Mouse (Mus musculus) midbrain, embryonic 16.5 days (tissue): ENCODE measurements around the gene Tll2. TPM values are rescaled to one million over a fixed set of nuclear protein-coding genes. Genes with fewer than 3 reads are reported as not detected.

Experiments used
- ATAC-seq: fragments of 200-750 bp; cut with Nextera tagmentation; 2 replicates; pipeline ENCODE4 v1.8.0; 2017; ENCODE audit warnings: moderate TSS enrichment
- H3K27ac ChIP-seq: fragments of 300-500 bp; sonication (generic); 2 replicates; pipeline ENCODE4 v1.5.1; 2014; ENCODE audit warnings: mild to moderate bottlenecking, low read length, mixed read lengths
- H3K27me3 ChIP-seq: fragments of 300-500 bp; sonication (generic); 2 replicates; pipeline ENCODE4 v1.6.1; 2014; ENCODE audit warnings: low read depth, low read length, mixed read lengths; ENCODE audit not compliant: control insufficient read depth, insufficient read depth
- H3K36me3 ChIP-seq: fragments of 300-500 bp; sonication (generic); 2 replicates; pipeline ENCODE4 v1.6.1; 2014; ENCODE audit warnings: mild to moderate bottlenecking, low read length, moderate library complexity, mixed read lengths; ENCODE audit not compliant: control insufficient read depth, insufficient read depth
- H3K4me1 ChIP-seq: fragments of 300-500 bp; sonication (generic); 2 replicates; pipeline ENCODE4 v1.6.1; 2014; ENCODE audit warnings: mild to moderate bottlenecking, low read length, mixed read lengths; ENCODE audit not compliant: control insufficient read depth, insufficient read depth
- H3K4me2 ChIP-seq: fragments of 300-500 bp; sonication (generic); 2 replicates; pipeline ENCODE4 v1.6.1; 2014; ENCODE audit warnings: mild to moderate bottlenecking, low read length, mixed read lengths
- H3K4me3 ChIP-seq: fragments of 300-500 bp; sonication (generic); 2 replicates; pipeline ENCODE4 v1.5.1; 2014; ENCODE audit warnings: low read depth, mild to moderate bottlenecking, low read length, moderate library complexity, mixed read lengths
- H3K9ac ChIP-seq: fragments of 300-500 bp; sonication (generic); 2 replicates; pipeline ENCODE4 v1.6.1; 2014; ENCODE audit warnings: low read depth, low read length, mixed read lengths
- H3K9me3 ChIP-seq: fragments of 300-500 bp; sonication (generic); replicated peaks from 2 replicates; pipeline ENCODE4 v1.6.1; 2014; ENCODE audit warnings: mild to moderate bottlenecking, low read length, mixed read lengths; ENCODE audit not compliant: control insufficient read depth, poor library complexity, severe bottlenecking
- WGBS: fragments of 180-500 bp; shearing (Covaris S2); extraction: QIAGEN DNeasy Blood & Tissue Kit; methylation state at CpG from one replicate; pipeline ENCODE4 v1.1.7; 2014; 5-methylcytosine and 5-hydroxymethylcytosine counted together
- polyA plus RNA-seq: library from polyadenylated mRNA; unstranded; fragments of >200 nt; fragmentation: Nextera tagmentation; extraction: Ambion mirVana; gene quantifications from 2 replicates; pipeline ENCODE4 v1.2.1, GENCODE M21; 2015

The Tll2 gene
- 1.3 and 1.7 TPM in 2 replicates for polyA plus RNA-seq

GRCm38 (mm10) chr19:41206811-41207344 is at the start of gene Tll2:
Tll2 (minus strand) TSS chr19:41206835.
- Histone ChIP-seq H3K4me3 (peak within 1 kb of the TSS; percentile 46), H3K36me3 (no peaks in the 10 kb centered on the region), H3K27me3 (peaks cover 30% of the 10 kb centered on the region), H3K4me2 (peak within 1 kb of the TSS; percentile 96), H3K9me3 (no peaks in the 10 kb centered on the region), H3K27ac (no peak within 1 kb of the TSS), H3K9ac (peak within 1 kb of the TSS; percentile 58), H3K4me1 (peaks cover 17% of the 10 kb centered on the region)
- peak; percentile 91 for ATAC-seq
- WGBS: 2% methylated on average over 32 of the region's 32 CpGs

- 87% methylated on average over 5 of the region's 5 CpGs for WGBS
- Histone ChIP-seq H3K27ac (no peak overlapping the region), H3K4me2 (no peak overlapping the region), H3K9ac (no peak overlapping the region), H3K4me1 (0 out of 2 replicates have a peak, but pooled peaks cover 4% of the 10 kb centered on the region), H3K27me3 (no peaks in the 10 kb centered on the region), H3K9me3 (no peaks in the 10 kb centered on the region), H3K36me3 (no peaks in the 10 kb centered on the region), H3K4me3 (no peak overlapping the region)
- no peak for ATAC-seq
Measured at GRCm38 (mm10) chr19:41254584-41254983, 47.9 kb upstream of the Tll2 start.

GRCm38 (mm10) chr19:41248968-41249367 is 42.3 kb upstream of the Tll2 start:
- ATAC-seq: no peak
- WGBS: 86% methylated on average over 4 of the region's 4 CpGs
- peaks cover 3% of the 10 kb centered on the region for H3K36me3 ChIP-seq
- H3K27me3 ChIP-seq: no peaks in the 10 kb centered on the region
- no peak overlapping the region for H3K27ac ChIP-seq
- no peaks in the 10 kb centered on the region for H3K9me3 ChIP-seq
- H3K9ac ChIP-seq: no peak overlapping the region
- no peaks in the 10 kb centered on the region for H3K4me1 ChIP-seq
- H3K4me3 ChIP-seq: no peak overlapping the region
- H3K4me2 ChIP-seq: no peak overlapping the region

GRCm38 (mm10) chr19:41248271-41248670 is 41.6 kb upstream of the Tll2 start:
- 93% methylated on average over 3 of the region's 3 CpGs for whole genome bisulfite sequencing
- no peak overlapping the region for H3K4me2 ChIP-seq
- H3K27me3 ChIP-seq: no peaks in the 10 kb centered on the region
- peaks cover 3% of the 10 kb centered on the region for H3K36me3 ChIP-seq
- no peaks in the 10 kb centered on the region for H3K4me1 ChIP-seq
- ATAC-seq: no peak
- no peaks in the 10 kb centered on the region for H3K9me3 ChIP-seq
- no peak overlapping the region for H3K9ac ChIP-seq
- H3K4me3 ChIP-seq: no peak overlapping the region
- H3K27ac ChIP-seq: no peak overlapping the region

GRCm38 (mm10) chr19:41246271-41246670 is 39.6 kb upstream of the Tll2 start:
- Histone ChIP-seq H3K27ac (no peak overlapping the region), H3K36me3 (peaks cover 3% of the 10 kb centered on the region), H3K4me1 (no peaks in the 10 kb centered on the region), H3K4me2 (no peak overlapping the region), H3K4me3 (no peak overlapping the region), H3K9me3 (no peaks in the 10 kb centered on the region), H3K27me3 (no peaks in the 10 kb centered on the region), H3K9ac (no peak overlapping the region)
- 82% methylated on average over 4 of the region's 4 CpGs for WGBS
- no peak for ATAC-seq

- Histone ChIP-seq H3K4me3 (no peak overlapping the region), H3K27me3 (no peaks in the 10 kb centered on the region), H3K4me1 (no peaks in the 10 kb centered on the region), H3K9ac (no peak overlapping the region), H3K4me2 (no peak overlapping the region), H3K9me3 (no peaks in the 10 kb centered on the region), H3K36me3 (peaks cover 6% of the 10 kb centered on the region), H3K27ac (no peak overlapping the region)
- 60% methylated on average over 6 of the region's 6 CpGs for WGBS
- no peak for ATAC-seq
Measured at GRCm38 (mm10) chr19:41244581-41244980, 37.9 kb upstream of the Tll2 start.

GRCm38 (mm10) chr19:41241997-41242396 is 35.4 kb upstream of the Tll2 start:
- Histone ChIP-seq H3K4me3 (no peak overlapping the region), H3K27ac (no peak overlapping the region), H3K4me1 (no peaks in the 10 kb centered on the region), H3K36me3 (peaks cover 6% of the 10 kb centered on the region; the same call in 1 of the 2 replicates), H3K4me2 (no peak overlapping the region), H3K27me3 (no peaks in the 10 kb centered on the region), H3K9me3 (no peaks in the 10 kb centered on the region), H3K9ac (no peak overlapping the region)
- no peak for ATAC-seq
- WGBS: 98% methylated on average over 5 of the region's 5 CpGs

GRCm38 (mm10) chr19:41233698-41234097 is 27.1 kb upstream of the Tll2 start:
- H3K36me3 ChIP-seq: peaks cover 13% of the 10 kb centered on the region
- 94% methylated on average over 4 of the region's 4 CpGs for WGBS
- no peak overlapping the region for H3K9ac ChIP-seq
- H3K4me3 ChIP-seq: no peak overlapping the region
- H3K4me1 ChIP-seq: no peaks in the 10 kb centered on the region
- no peak overlapping the region for H3K27ac ChIP-seq
- no peak for ATAC-seq
- H3K9me3 ChIP-seq: no peaks in the 10 kb centered on the region
- H3K27me3 ChIP-seq: no peaks in the 10 kb centered on the region
- H3K4me2 ChIP-seq: no peak overlapping the region

GRCm38 (mm10) chr19:41208326-41208725 is 1.7 kb upstream of the Tll2 start:
- no peak overlapping the region for H3K9ac ChIP-seq
- H3K36me3 ChIP-seq: peaks cover 2% of the 10 kb centered on the region; the same call in 1 of the 2 replicates
- peaks cover 25% of the 10 kb centered on the region for H3K27me3 ChIP-seq
- H3K27ac ChIP-seq: no peak overlapping the region
- WGBS: 65% methylated on average over 7 of the region's 7 CpGs
- no peak overlapping the region for H3K4me2 ChIP-seq
- ATAC-seq: no peak
- H3K4me3 ChIP-seq: no peak overlapping the region
- H3K4me1 ChIP-seq: peaks cover 17% of the 10 kb centered on the region
- no peaks in the 10 kb centered on the region for H3K9me3 ChIP-seq
